Mouse (Mus musculus): ENCODE results near the gene Ppp2r1b.

The Ppp2r1b gene

GRCm38 (mm10) chr9:50890494-50891090 lies 45.5 kb downstream of the Ppp2r1b start:
- Histone ChIP-seq H3K27me3 (ENCODE audit: control insufficient read depth, insufficient read depth, low read length, poor library complexity, severe bottlenecking) (no peaks in the 10 kb centered on the region), H3K36me3 (ENCODE audit: control insufficient read depth, insufficient read depth, low read length, poor library complexity, severe bottlenecking) (peaks cover 8% of the 10 kb centered on the region; the same call in 1 of the 2 replicates)
- no peak for DNase-seq (ENCODE audit: low read depth, low spot score)

GRCm38 (mm10) chr9:50893665-50894064 lies 48.6 kb downstream of the Ppp2r1b start:
- Histone ChIP-seq H3K36me3 (ENCODE audit: control insufficient read depth, insufficient read depth, low read length, poor library complexity, severe bottlenecking) (peaks cover 9% of the 10 kb centered on the region; the same call in 1 of the 2 replicates), H3K27me3 (ENCODE audit: control insufficient read depth, insufficient read depth, low read length, poor library complexity, severe bottlenecking) (no peaks in the 10 kb centered on the region)
- DNase-seq (ENCODE audit: low read depth, low spot score) = no peak

- no peak for DNase-seq (ENCODE audit: low read depth, low spot score)
- H3K27me3 ChIP-seq (ENCODE audit: control insufficient read depth, insufficient read depth, low read length, poor library complexity, severe bottlenecking) = no peaks in the 10 kb centered on the region
- peaks cover 5% of the 10 kb centered on the region; the same call in 1 of the 2 replicates for H3K36me3 ChIP-seq (ENCODE audit: control insufficient read depth, insufficient read depth, low read length, poor library complexity, severe bottlenecking)
Measured at GRCm38 (mm10) chr9:50900026-50900920, 55.2 kb downstream of the Ppp2r1b start.

- H3K36me3 ChIP-seq (ENCODE audit: control insufficient read depth, insufficient read depth, low read length, poor library complexity, severe bottlenecking) = peaks cover 2% of the 10 kb centered on the region; the same call in 1 of the 2 replicates
- peak; percentile 39 for DNase-seq (ENCODE audit: low read depth, low spot score)
- H3K27me3 ChIP-seq (ENCODE audit: control insufficient read depth, insufficient read depth, low read length, poor library complexity, severe bottlenecking) = no peaks in the 10 kb centered on the region
Measured at GRCm38 (mm10) chr9:50904196-50904847, 59.2 kb downstream of the Ppp2r1b start.

- DNase-seq (ENCODE audit: low read depth, low spot score) = peak; percentile 53
- Histone ChIP-seq H3K27me3 (ENCODE audit: control insufficient read depth, insufficient read depth, low read length, poor library complexity, severe bottlenecking) (no peaks in the 10 kb centered on the region), H3K36me3 (ENCODE audit: control insufficient read depth, insufficient read depth, low read length, poor library complexity, severe bottlenecking) (no peaks in the 10 kb centered on the region)
Measured at GRCm38 (mm10) chr9:50905321-50905720, 60.2 kb downstream of the Ppp2r1b start.

- Histone ChIP-seq H3K27me3 (ENCODE audit: control insufficient read depth, insufficient read depth, low read length, poor library complexity, severe bottlenecking) (no peaks in the 10 kb centered on the region), H3K36me3 (ENCODE audit: control insufficient read depth, insufficient read depth, low read length, poor library complexity, severe bottlenecking) (peaks cover 6% of the 10 kb centered on the region)
- no peak for DNase-seq (ENCODE audit: low read depth, low spot score)
Measured at GRCm38 (mm10) chr9:50911861-50912515, 66.9 kb downstream of the Ppp2r1b start.

GRCm38 (mm10) chr9:50918131-50918530 lies 73.0 kb downstream of the Ppp2r1b start:
- no peak for DNase-seq (ENCODE audit: low read depth, low spot score)
- Histone ChIP-seq H3K27me3 (ENCODE audit: control insufficient read depth, insufficient read depth, low read length, poor library complexity, severe bottlenecking) (no peaks in the 10 kb centered on the region), H3K36me3 (ENCODE audit: control insufficient read depth, insufficient read depth, low read length, poor library complexity, severe bottlenecking) (no peaks in the 10 kb centered on the region; the same call in 1 of the 2 replicates)

- Histone ChIP-seq H3K27me3 (ENCODE audit: control insufficient read depth, insufficient read depth, low read length, poor library complexity, severe bottlenecking) (no peaks in the 10 kb centered on the region), H3K36me3 (ENCODE audit: control insufficient read depth, insufficient read depth, low read length, poor library complexity, severe bottlenecking) (no peaks in the 10 kb centered on the region; the same call in 1 of the 2 replicates)
- no peak for DNase-seq (ENCODE audit: low read depth, low spot score)
Measured at GRCm38 (mm10) chr9:50919554-50919953, 74.5 kb downstream of the Ppp2r1b start.

- no peaks in the 10 kb centered on the region for H3K36me3 ChIP-seq (ENCODE audit: control insufficient read depth, insufficient read depth, low read length, poor library complexity, severe bottlenecking)
- no peak for DNase-seq (ENCODE audit: low read depth, low spot score)
- H3K27me3 ChIP-seq (ENCODE audit: control insufficient read depth, insufficient read depth, low read length, poor library complexity, severe bottlenecking) = no peaks in the 10 kb centered on the region
Measured at GRCm38 (mm10) chr9:50920933-50921895, 76.1 kb downstream of the Ppp2r1b start.

- no peak for DNase-seq (ENCODE audit: low read depth, low spot score)
- Histone ChIP-seq H3K27me3 (ENCODE audit: control insufficient read depth, insufficient read depth, low read length, poor library complexity, severe bottlenecking) (no peaks in the 10 kb centered on the region), H3K36me3 (ENCODE audit: control insufficient read depth, insufficient read depth, low read length, poor library complexity, severe bottlenecking) (no peaks in the 10 kb centered on the region)
Measured at GRCm38 (mm10) chr9:50922363-50923153, 77.5 kb downstream of the Ppp2r1b start.

- Histone ChIP-seq H3K27me3 (ENCODE audit: control insufficient read depth, insufficient read depth, low read length, poor library complexity, severe bottlenecking) (no peaks in the 10 kb centered on the region), H3K36me3 (ENCODE audit: control insufficient read depth, insufficient read depth, low read length, poor library complexity, severe bottlenecking) (no peaks in the 10 kb centered on the region)
- no peak for DNase-seq (ENCODE audit: low read depth, low spot score)
Measured at GRCm38 (mm10) chr9:50924454-50924853, 79.4 kb downstream of the Ppp2r1b start.

GRCm38 (mm10) chr9:50925801-50926200 lies 80.7 kb downstream of the Ppp2r1b start:
- no peaks in the 10 kb centered on the region for H3K27me3 ChIP-seq (ENCODE audit: control insufficient read depth, insufficient read depth, low read length, poor library complexity, severe bottlenecking)
- no peaks in the 10 kb centered on the region for H3K36me3 ChIP-seq (ENCODE audit: control insufficient read depth, insufficient read depth, low read length, poor library complexity, severe bottlenecking)
- no peak for DNase-seq (ENCODE audit: low read depth, low spot score)

- DNase-seq (ENCODE audit: low read depth, low spot score) = no peak
- Histone ChIP-seq H3K27me3 (ENCODE audit: control insufficient read depth, insufficient read depth, low read length, poor library complexity, severe bottlenecking) (no peaks in the 10 kb centered on the region), H3K36me3 (ENCODE audit: control insufficient read depth, insufficient read depth, low read length, poor library complexity, severe bottlenecking) (peaks cover 2% of the 10 kb centered on the region; the same call in 1 of the 2 replicates)
Measured at GRCm38 (mm10) chr9:50929986-50930385, 84.9 kb downstream of the Ppp2r1b start.
